Mouse (Mus musculus): ENCODE results near the gene Catsperg1. TPM values are rescaled to one million over a fixed set of nuclear protein-coding genes. Genes with fewer than 3 reads are reported as not detected.

Gene Catsperg1
- total and polyA plus RNA-seq, 3 experiments, result 0.68 to 2.0 (median 0.93) TPM

- no peak overlapping the region for H3K4me3 ChIP-seq (replicated peaks in 1 of 3; ENCODE audit: low read depth in 2 of 3, low read length in 2 of 3, poor library complexity in 1 of 3)
Measured at GRCm38 (mm10) chr7:29231517-29231916, 17.7 kb upstream of the Catsperg1 start.

DNA sequence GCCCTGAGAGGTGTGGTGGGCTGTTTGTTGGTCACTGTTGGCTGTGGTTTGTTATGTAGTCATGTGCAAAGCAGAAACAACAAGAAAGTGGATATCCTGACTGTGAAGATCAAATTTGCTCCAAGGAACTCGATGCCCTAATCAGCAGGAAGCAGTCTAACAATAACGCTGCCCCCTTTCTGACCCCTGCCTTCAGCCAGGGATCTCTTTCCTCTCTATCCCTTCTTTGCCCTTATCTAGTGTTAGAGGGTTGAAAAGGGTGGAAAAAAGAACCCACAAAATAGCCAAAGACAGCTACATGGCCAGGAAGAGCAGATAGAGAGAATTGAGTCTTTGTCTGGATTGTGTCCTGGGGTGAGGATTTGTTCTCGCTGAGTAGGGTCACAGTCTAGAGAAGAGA, 16.7 kb upstream of the Catsperg1 start:
- H3K27ac ChIP-seq (ENCODE audit: insufficient read depth, low read depth), result no peak overlapping the region
- dilution Hi-C loops (cut with MboI; ENCODE audit: extremely low pct_ligation_motif_present, extremely low pct_unique_long_range_greater_than_20kb, low sequenced_read_pairs) (no loop called here), in situ Hi-C loops (cut with MboI; ENCODE audit: low pct_ligation_motif_present, low pct_unique_long_range_greater_than_20kb, low sequenced_read_pairs) (no loop called here)
- H3K4me2 ChIP-seq (ENCODE audit: insufficient read depth, low read depth, poor library complexity, severe bottlenecking), result no peak overlapping the region
- no peaks in the 10 kb centered on the region for H3K79me2 ChIP-seq (replicated peaks; ENCODE audit: control insufficient read depth, extremely low read depth, insufficient read depth, poor library complexity, severe bottlenecking)
- H3K9ac ChIP-seq (ENCODE audit: insufficient read depth, low read depth), result no peak overlapping the region
- no peaks in the 10 kb centered on the region for H3K27me3 ChIP-seq (replicated peaks)
- DNase-seq (ENCODE audit: extremely low read depth), result no peak
- no peak for TF ChIP-seq POLR2A (IDR thresholded peaks at IDR 0.05; ENCODE audit: low read depth, low read length)
- no peak for TF ChIP-seq NRF1 (IDR thresholded peaks at IDR 0.05; ENCODE audit: low read depth, low read length)
- TF ChIP-seq TBP (conservative IDR thresholded peaks at IDR 0.05; ENCODE audit: low read depth, low read length), result no peak
- peaks cover 14 to 27% of the 10 kb centered on the region in 2 experiments for H3K4me1 ChIP-seq (ENCODE audit: control insufficient read depth in 1 of 2, insufficient read depth in 2 of 2)
- no peak overlapping the region for H3K4me3 ChIP-seq (replicated peaks in 1 of 3; ENCODE audit: low read depth in 2 of 3, low read length in 2 of 3, poor library complexity in 1 of 3)
- H3K36me3 ChIP-seq (replicated peaks in 1 of 2; ENCODE audit: control insufficient read depth in 1 of 2, insufficient read depth in 1 of 2, low read length in 1 of 2), result no peaks in the 10 kb centered on the region
- H3K9me3 ChIP-seq (replicated peaks; ENCODE audit: low read length), result no peaks in the 10 kb centered on the region

More at GRCm38 (mm10) chr7:29231517-29231916, 17.7 kb upstream of the Catsperg1 start:
- H3K36me3 ChIP-seq (replicated peaks in 1 of 2; ENCODE audit: control insufficient read depth in 1 of 2, insufficient read depth in 1 of 2, low read length in 1 of 2), result no peaks in the 10 kb centered on the region
- in situ Hi-C loops (cut with MboI; ENCODE audit: low pct_ligation_motif_present, low pct_unique_long_range_greater_than_20kb, low sequenced_read_pairs), result no loop called here
- DNase-seq (ENCODE audit: extremely low read depth), result no peak
- H3K27me3 ChIP-seq (replicated peaks), result no peaks in the 10 kb centered on the region
- no peak overlapping the region for H3K9ac ChIP-seq (ENCODE audit: insufficient read depth, low read depth)
- peaks cover 14 to 27% of the 10 kb centered on the region in 2 experiments for H3K4me1 ChIP-seq (ENCODE audit: control insufficient read depth in 1 of 2, insufficient read depth in 2 of 2)
- dilution Hi-C loops (cut with MboI; ENCODE audit: extremely low pct_ligation_motif_present, extremely low pct_unique_long_range_greater_than_20kb, low sequenced_read_pairs), result no loop called here
- H3K9me3 ChIP-seq (replicated peaks; ENCODE audit: low read length), result no peaks in the 10 kb centered on the region
- peak overlapping the region; percentile 17; the same call in 1 of the 2 replicates for H3K4me2 ChIP-seq (ENCODE audit: insufficient read depth, low read depth, poor library complexity, severe bottlenecking)
- TF ChIP-seq ZMIZ1 (IDR thresholded peaks at IDR 0.05; ENCODE audit: low read depth, low read length), result no peak
- no peak for TF ChIP-seq E2F4 (IDR thresholded peaks at IDR 0.05; ENCODE audit: insufficient replicate concordance, low read depth, low read length)
- TF ChIP-seq JUN (IDR thresholded peaks at IDR 0.05; ENCODE audit: insufficient read depth, low read depth, low read length), result no peak
- no peak for TF ChIP-seq NELFE (IDR thresholded peaks at IDR 0.05; ENCODE audit: low read depth, low read length)
- no peak for TF ChIP-seq MAZ (IDR thresholded peaks at IDR 0.05; ENCODE audit: low read depth, low read length)
- no peak for TF ChIP-seq POLR2A (IDR thresholded peaks at IDR 0.05; ENCODE audit: low read depth, low read length)
- H3K79me2 ChIP-seq (replicated peaks; ENCODE audit: control insufficient read depth, extremely low read depth, insufficient read depth, poor library complexity, severe bottlenecking), result no peaks in the 10 kb centered on the region
- H3K27ac ChIP-seq (ENCODE audit: insufficient read depth, low read depth), result no peak overlapping the region

GRCm38 (mm10) chr7:29228202-29228601, 14.4 kb upstream of the Catsperg1 start:
- peaks cover 14 to 27% of the 10 kb centered on the region in 2 experiments for H3K4me1 ChIP-seq (ENCODE audit: control insufficient read depth in 1 of 2, insufficient read depth in 2 of 2)
- in situ Hi-C loops (cut with MboI; ENCODE audit: low pct_ligation_motif_present, low pct_unique_long_range_greater_than_20kb, low sequenced_read_pairs), result no loop called here
- no peak overlapping the region; the same call in 1 of the 2 replicates for H3K27ac ChIP-seq (ENCODE audit: insufficient read depth, low read depth)
- peaks cover 0 to 7% of the 10 kb centered on the region in 2 experiments for H3K36me3 ChIP-seq (replicated peaks in 1 of 2; ENCODE audit: control insufficient read depth in 1 of 2, insufficient read depth in 1 of 2, low read length in 1 of 2)
- 0 out of 2 replicates have a peak, but pooled peaks have one; percentile 45 for TF ChIP-seq MAFK (IDR thresholded peaks at IDR 0.05; ENCODE audit: insufficient replicate concordance, low read length)
- no peak for TF ChIP-seq MAZ (IDR thresholded peaks at IDR 0.05; ENCODE audit: low read depth, low read length)
- H3K79me2 ChIP-seq (replicated peaks; ENCODE audit: control insufficient read depth, extremely low read depth, insufficient read depth, poor library complexity, severe bottlenecking), result no peaks in the 10 kb centered on the region
- dilution Hi-C loops (cut with MboI; ENCODE audit: extremely low pct_ligation_motif_present, extremely low pct_unique_long_range_greater_than_20kb, low sequenced_read_pairs), result no loop called here
- no peak overlapping the region for H3K9ac ChIP-seq (ENCODE audit: insufficient read depth, low read depth)
- H3K4me3 ChIP-seq (replicated peaks in 1 of 3; ENCODE audit: low read depth in 2 of 3, low read length in 2 of 3, poor library complexity in 1 of 3), result no peak overlapping the region
- peak; percentile 42 for DNase-seq (ENCODE audit: extremely low read depth)
- no peaks in the 10 kb centered on the region for H3K9me3 ChIP-seq (replicated peaks; ENCODE audit: low read length)
- H3K27me3 ChIP-seq (replicated peaks), result no peaks in the 10 kb centered on the region
- 0 out of 2 replicates have a peak overlapping the region, but pooled peaks have one; percentile 2 for H3K4me2 ChIP-seq (ENCODE audit: insufficient read depth, low read depth, poor library complexity, severe bottlenecking)

Data from CH12.LX (cell line).